Mouse (Mus musculus) embryonic facial prominence, embryonic 13.5 days (tissue): ENCODE measurements around the gene Bst1. TPM values are rescaled to one million over a fixed set of nuclear protein-coding genes. Genes with fewer than 3 reads are reported as not detected.

Source experiments
- ATAC-seq: fragments of 200-750 bp; cut with Nextera tagmentation; 2 replicates; pipeline ENCODE4 v1.8.0; 2017; ENCODE audit warnings: low read depth; ENCODE audit not compliant: insufficient number of reproducible peaks, insufficient read depth, low FRiP score, low TSS enrichment
- H3K27ac ChIP-seq: fragments of 300-500 bp; sonication (generic); 2 replicates; pipeline ENCODE4 v1.5.1; 2015; ENCODE audit warnings: moderate library complexity, mild to moderate bottlenecking, inconsistent platforms
- H3K27me3 ChIP-seq: fragments of 300-500 bp; sonication (generic); 2 replicates; pipeline ENCODE4 v1.6.1; 2015; ENCODE audit warnings: mild to moderate bottlenecking, inconsistent platforms
- H3K36me3 ChIP-seq: fragments of 300-500 bp; sonication (generic); 2 replicates; pipeline ENCODE4 v1.6.1; 2015; ENCODE audit warnings: mild to moderate bottlenecking, inconsistent platforms
- H3K4me1 ChIP-seq: fragments of 300-500 bp; sonication (generic); 2 replicates; pipeline ENCODE4 v1.6.1; 2015; ENCODE audit warnings: inconsistent platforms
- H3K4me2 ChIP-seq: fragments of 300-500 bp; sonication (generic); 2 replicates; pipeline ENCODE4 v1.6.1; 2015; ENCODE audit warnings: moderate library complexity, mild to moderate bottlenecking, inconsistent platforms
- H3K4me3 ChIP-seq: fragments of 300-500 bp; sonication (generic); 2 replicates; pipeline ENCODE4 v1.5.1; 2015; ENCODE audit warnings: mild to moderate bottlenecking, inconsistent platforms
- H3K9ac ChIP-seq: fragments of 300-500 bp; sonication (generic); 2 replicates; pipeline ENCODE4 v1.6.1; 2015; ENCODE audit warnings: mild to moderate bottlenecking, inconsistent platforms
- H3K9me3 ChIP-seq: fragments of 300-500 bp; sonication (generic); 2 replicates; pipeline ENCODE4 v1.6.1; 2016; ENCODE audit warnings: inconsistent platforms
- WGBS: fragments of 180-500 bp; shearing (Covaris S2); methylation state at CpG from one replicate; pipeline ENCODE4 v1.1.7; 2015; ENCODE audit warnings: mixed read lengths; 5-methylcytosine and 5-hydroxymethylcytosine counted together
- polyA plus RNA-seq: library from polyadenylated mRNA; unstranded; fragments of >200 nt; fragmentation: Nextera tagmentation; extraction: Ambion mirVana; gene quantifications from 2 replicates; pipeline ENCODE4 v1.2.1, GENCODE M21; 2015

Bst1 gene
- polyA plus RNA-seq: 0.12 TPM in 1 of 2 replicates, not detected in the other

GRCm38 (mm10) chr5:43818695-43819094 is at the start of gene Bst1:
TSS of gene Bst1 (plus strand) at chr5:43818885.
- H3K9me3 ChIP-seq: no peaks in the 10 kb centered on the region
- no peak within 1 kb of the TSS for H3K9ac ChIP-seq
- no peaks in the 10 kb centered on the region for H3K27me3 ChIP-seq
- WGBS: 45% methylated on average over 12 of the region's 12 CpGs
- H3K27ac ChIP-seq: no peak within 1 kb of the TSS
- H3K4me3 ChIP-seq: no peak within 1 kb of the TSS
- no peak within 1 kb of the TSS for H3K4me2 ChIP-seq
- H3K4me1 ChIP-seq: no peaks in the 10 kb centered on the region
- no peak for ATAC-seq
- no peaks in the 10 kb centered on the region for H3K36me3 ChIP-seq

- Histone ChIP-seq H3K4me1 (no peaks in the 10 kb centered on the region), H3K9ac (no peak overlapping the region), H3K36me3 (peaks cover 35% of the 10 kb centered on the region), H3K27ac (no peak overlapping the region), H3K4me3 (no peak overlapping the region), H3K27me3 (no peaks in the 10 kb centered on the region), H3K4me2 (no peak overlapping the region), H3K9me3 (no peaks in the 10 kb centered on the region)
- no peak for ATAC-seq
- WGBS: 86% methylated on average over 3 of the region's 3 CpGs
Observed at GRCm38 (mm10) chr5:43770618-43771354, 47.9 kb upstream of the Bst1 start.

GRCm38 (mm10) chr5:43771555-43771954 is 47.1 kb upstream of the Bst1 start:
- H3K36me3 ChIP-seq: peaks cover 33% of the 10 kb centered on the region
- ATAC-seq: no peak
- no peaks in the 10 kb centered on the region for H3K4me1 ChIP-seq
- H3K9ac ChIP-seq: no peak overlapping the region
- H3K27me3 ChIP-seq: no peaks in the 10 kb centered on the region
- no peaks in the 10 kb centered on the region for H3K9me3 ChIP-seq
- WGBS: 81% methylated on average over 3 of the region's 3 CpGs
- no peak overlapping the region for H3K27ac ChIP-seq
- H3K4me2 ChIP-seq: no peak overlapping the region
- H3K4me3 ChIP-seq: no peak overlapping the region

GRCm38 (mm10) chr5:43776407-43776806 is 42.3 kb upstream of the Bst1 start:
- Histone ChIP-seq H3K27me3 (no peaks in the 10 kb centered on the region), H3K36me3 (0 out of 2 replicates have a peak, but pooled peaks cover 1% of the 10 kb centered on the region), H3K4me1 (peaks cover 7% of the 10 kb centered on the region), H3K9ac (no peak overlapping the region), H3K9me3 (no peaks in the 10 kb centered on the region), H3K27ac (no peak overlapping the region), H3K4me2 (no peak overlapping the region), H3K4me3 (no peak overlapping the region)
- no peak for ATAC-seq

GRCm38 (mm10) chr5:43776993-43777392 is 41.7 kb upstream of the Bst1 start:
- Histone ChIP-seq H3K36me3 (no peaks in the 10 kb centered on the region), H3K4me1 (peaks cover 7% of the 10 kb centered on the region), H3K9me3 (no peaks in the 10 kb centered on the region), H3K27ac (no peak overlapping the region), H3K4me2 (no peak overlapping the region), H3K27me3 (no peaks in the 10 kb centered on the region), H3K4me3 (no peak overlapping the region), H3K9ac (no peak overlapping the region)
- 57% methylated on average over 1 of the region's 1 CpGs for WGBS
- no peak for ATAC-seq

GRCm38 (mm10) chr5:43778583-43778982 is 40.1 kb upstream of the Bst1 start:
- H3K27ac ChIP-seq: no peak overlapping the region
- ATAC-seq: no peak
- H3K9me3 ChIP-seq: no peaks in the 10 kb centered on the region
- no peaks in the 10 kb centered on the region for H3K36me3 ChIP-seq
- WGBS: 95% methylated on average over 3 of the region's 3 CpGs
- no peak overlapping the region for H3K4me3 ChIP-seq
- peaks cover 9% of the 10 kb centered on the region for H3K4me1 ChIP-seq
- H3K9ac ChIP-seq: no peak overlapping the region
- no peak overlapping the region for H3K4me2 ChIP-seq
- no peaks in the 10 kb centered on the region for H3K27me3 ChIP-seq

- ATAC-seq: no peak; the same call in 1 of the 2 replicates
- no peaks in the 10 kb centered on the region for H3K36me3 ChIP-seq
- peak overlapping the region; percentile 92 for H3K4me3 ChIP-seq
Observed at GRCm38 (mm10) chr5:43781423-43781976, 37.2 kb upstream of the Bst1 start.

GRCm38 (mm10) chr5:43781977-43782930 is 36.4 kb upstream of the Bst1 start:
- H3K9ac ChIP-seq: peak overlapping the region; percentile 95
- no peaks in the 10 kb centered on the region for H3K9me3 ChIP-seq
- ATAC-seq: peak; percentile 88

More at GRCm38 (mm10) chr5:43781423-43781976, 37.2 kb upstream of the Bst1 start:
- Histone ChIP-seq H3K9me3 (no peaks in the 10 kb centered on the region), H3K9ac (peak overlapping the region; percentile 95), H3K4me1 (peaks cover 9% of the 10 kb centered on the region), H3K4me2 (peak overlapping the region; percentile 77), H3K27me3 (no peaks in the 10 kb centered on the region), H3K27ac (peak overlapping the region; percentile 95)
- 1% methylated on average over 50 of the region's 61 CpGs for WGBS

GRCm38 (mm10) chr5:43783996-43784395 is 34.7 kb upstream of the Bst1 start:
- no peak overlapping the region for H3K4me3 ChIP-seq
- no peaks in the 10 kb centered on the region for H3K9me3 ChIP-seq
- H3K4me2 ChIP-seq: no peak overlapping the region
- H3K27me3 ChIP-seq: no peaks in the 10 kb centered on the region
- H3K27ac ChIP-seq: no peak overlapping the region
- H3K36me3 ChIP-seq: no peaks in the 10 kb centered on the region
- ATAC-seq: no peak
- 85% methylated on average over 2 of the region's 2 CpGs for WGBS
- H3K4me1 ChIP-seq: peaks cover 9% of the 10 kb centered on the region
- no peak overlapping the region for H3K9ac ChIP-seq

More at GRCm38 (mm10) chr5:43781977-43782930, 36.4 kb upstream of the Bst1 start:
- no peaks in the 10 kb centered on the region for H3K36me3 ChIP-seq
- H3K4me1 ChIP-seq: peaks cover 9% of the 10 kb centered on the region
- 4% methylated on average over 82 of the region's 82 CpGs for WGBS
- peak overlapping the region; percentile 77 for H3K4me2 ChIP-seq
- H3K27ac ChIP-seq: peak overlapping the region; percentile 95
- no peaks in the 10 kb centered on the region for H3K27me3 ChIP-seq
- H3K4me3 ChIP-seq: peak overlapping the region; percentile 92

GRCm38 (mm10) chr5:43786607-43787006 is 32.1 kb upstream of the Bst1 start:
- no peak overlapping the region for H3K4me3 ChIP-seq
- no peaks in the 10 kb centered on the region for H3K9me3 ChIP-seq
- H3K9ac ChIP-seq: no peak overlapping the region
- H3K36me3 ChIP-seq: no peaks in the 10 kb centered on the region
- H3K4me2 ChIP-seq: no peak overlapping the region
- no peak overlapping the region for H3K27ac ChIP-seq
- WGBS: 80% methylated on average over 4 of the region's 4 CpGs
- H3K27me3 ChIP-seq: no peaks in the 10 kb centered on the region
- ATAC-seq: no peak
- H3K4me1 ChIP-seq: 0 out of 2 replicates have a peak, but pooled peaks cover 2% of the 10 kb centered on the region

GRCm38 (mm10) chr5:43787976-43788752 is 30.5 kb upstream of the Bst1 start:
- 74% methylated on average over 9 of the region's 9 CpGs for WGBS
- Histone ChIP-seq H3K9me3 (no peaks in the 10 kb centered on the region), H3K4me3 (no peak overlapping the region), H3K36me3 (no peaks in the 10 kb centered on the region), H3K9ac (no peak overlapping the region), H3K4me2 (no peak overlapping the region), H3K27me3 (no peaks in the 10 kb centered on the region), H3K27ac (no peak overlapping the region), H3K4me1 (no peaks in the 10 kb centered on the region)
- ATAC-seq: no peak
